In genomic region chr11:22039854-22040426, GRCm38 (mm10) we compare ENCODE assay signal across 21 mouse cellular contexts. TPM values are rescaled to one million over a fixed set of nuclear protein-coding genes. Genes with fewer than 3 reads are reported as not detected.
"Had no signal": no experiment of that assay in that cellular context is flagged by ENCODE, and none has a peak within 500 bp of the region (broad histone marks: within the 10 kb centered on the region; RNA-seq: fewer than 3 reads in every experiment).

No protein-coding gene starts in this region.

- H3K4me2 ChIP-seq: liver, embryonic 11.5 days; liver, embryonic 13.5 days; liver, embryonic 15.5 days; lung, embryonic 15.5 days; neural tube, embryonic 12.5 days had no signal

- ATAC-seq: liver, postnatal 0 days; lung, postnatal 0 days had no signal

- DNase-seq: liver, embryonic 13.5 days; liver, postnatal 0 days; lung, adult 2 months; lung, postnatal 14 days; lung, postnatal 36 days; right cerebral cortex, adult 18-20 months; right cerebral cortex, postnatal 25 days; right cerebral cortex, postnatal 4 days; spleen, adult 18-20 months; thymus, adult 18-20 months; thymus, postnatal 14 days; thymus, postnatal 36 days had no signal

- H3K4me1 ChIP-seq: liver, embryonic 13.5 days; liver, embryonic 15.5 days; lung, embryonic 15.5 days; megakaryocyte, embryonic 14.5 days; neural tube, embryonic 12.5 days had no signal

- H3K36me3 ChIP-seq: liver, embryonic 13.5 days; liver, embryonic 15.5 days; lung, embryonic 15.5 days; neural tube, embryonic 12.5 days had no signal

- H3K27ac ChIP-seq: liver, embryonic 13.5 days; liver, embryonic 15.5 days; lung, embryonic 15.5 days; macrophage; neural tube, embryonic 12.5 days had no signal

- H3K4me3 ChIP-seq: liver, embryonic 13.5 days; liver, embryonic 15.5 days; lung, embryonic 15.5 days; megakaryocyte, embryonic 14.5 days; neural tube, embryonic 12.5 days had no signal

- H3K9me3 ChIP-seq: liver, embryonic 13.5 days; liver, embryonic 15.5 days; lung, embryonic 15.5 days; megakaryocyte, embryonic 14.5 days; neural tube, embryonic 12.5 days had no signal

- H3K27me3 ChIP-seq: liver, embryonic 13.5 days; liver, embryonic 15.5 days; lung, embryonic 15.5 days; megakaryocyte, embryonic 14.5 days; neural tube, embryonic 12.5 days had no signal

- H3K9ac ChIP-seq: liver, embryonic 13.5 days; liver, embryonic 15.5 days; liver, postnatal 0 days; lung, embryonic 15.5 days; neural tube, embryonic 12.5 days had no signal

RNA-seq across cellular contexts. Expression of gene Otx1, which starts 37.2 kb away (rescaled TPM):
- polyA plus RNA-seq: liver, embryonic 13.5 days; liver, embryonic 15.5 days; liver, postnatal 0 days; macrophage; neural tube, embryonic 12.5 days; small intestine, adult 2 months; thymus, postnatal 0 days had no signal
